Mouse (Mus musculus) kidney, adult 2 months (tissue): Measurements from ENCODE around the gene Litaf.
A peak's percentile ranks its signal among the peaks of the same experiment; 100 is the strongest.

Experiments
- CTCF ChIP-seq: fragments of 200-500 bp; conservative IDR thresholded peaks from 2 replicates; pipeline ENCODE4 v1.5.1; 2011; ENCODE audit warnings: low read depth, mild to moderate bottlenecking, control low read depth, low read length, moderate library complexity, mixed read lengths; ENCODE audit not compliant: insufficient read depth, insufficient read length
- POLR2A ChIP-seq: fragments of 200-500 bp; IDR thresholded peaks from one replicate; pipeline ENCODE4 v1.6.1; 2011; ENCODE audit warnings: low read depth, low read length, control low read depth

GRCm38 (mm10) chr16:11109198-11109740, 43.3 kb upstream of the Litaf start:
- TF ChIP-seq POLR2A (no peak), CTCF (0 out of 2 replicates have a peak, but pooled peaks have one; percentile 15)
